Mouse (Mus musculus) monocyte, adult 5-6 weeks (primary cell): ENCODE data around the gene Fgfr2. TPM values are rescaled to one million over a fixed set of nuclear protein-coding genes. Genes with fewer than 3 reads are reported as not detected.

Source experiments
- ATAC-seq: fragments of 153-309, 156-312 bp; replicated peaks from 2 replicates; pipeline ENCODE4 v1.8.0; 2017; ENCODE audit warnings: mild to moderate bottlenecking; ENCODE audit not compliant: low TSS enrichment, insufficient number of reproducible peaks, severe bottlenecking, poor library complexity, low FRiP score
- total RNA-seq: library from RNA; stranded (forward); fragments of 200-1000, 200-491, 200-594 nt; gene quantifications from 3 replicates; pipeline ENCODE4 v1.2.3, GENCODE M21; 2017

The Fgfr2 gene
- total RNA-seq, 1 experiment from 2014 or later = not detected

- no peak for ATAC-seq
Observed at GRCm38 (mm10) chr7:131722316-131722715, 1400.8 kb downstream of the Fgfr2 start.

- ATAC-seq = no peak
Observed at GRCm38 (mm10) chr7:131718280-131718679, 1404.9 kb downstream of the Fgfr2 start.

- ATAC-seq = no peak
Observed at GRCm38 (mm10) chr7:131713076-131713475, 1410.1 kb downstream of the Fgfr2 start.

- ATAC-seq = no peak
Observed at GRCm38 (mm10) chr7:131696889-131697288, 1426.3 kb downstream of the Fgfr2 start.

GRCm38 (mm10) chr7:131687324-131687723 lies 1435.8 kb downstream of the Fgfr2 start:
- no peak for ATAC-seq

- no peak for ATAC-seq
Observed at GRCm38 (mm10) chr7:131677126-131677525, 1446.0 kb downstream of the Fgfr2 start.

- ATAC-seq = no peak
Observed at GRCm38 (mm10) chr7:131670586-131670985, 1452.6 kb downstream of the Fgfr2 start.

- ATAC-seq = no peak
Observed at GRCm38 (mm10) chr7:131669326-131669725, 1453.8 kb downstream of the Fgfr2 start.

- no peak for ATAC-seq
Observed at GRCm38 (mm10) chr7:131660726-131661125, 1462.4 kb downstream of the Fgfr2 start.

GRCm38 (mm10) chr7:131656017-131656416 lies 1467.1 kb downstream of the Fgfr2 start:
- ATAC-seq = no peak

- ATAC-seq = no peak
Observed at GRCm38 (mm10) chr7:131653416-131653815, 1469.7 kb downstream of the Fgfr2 start.

GRCm38 (mm10) chr7:131651921-131652694 lies 1471.0 kb downstream of the Fgfr2 start:
- no peak for ATAC-seq

- no peak for ATAC-seq
Observed at GRCm38 (mm10) chr7:131650277-131650676, 1472.9 kb downstream of the Fgfr2 start.

GRCm38 (mm10) chr7:131648276-131648675 lies 1474.9 kb downstream of the Fgfr2 start:
- ATAC-seq = no peak

GRCm38 (mm10) chr7:131647583-131647982 lies 1475.6 kb downstream of the Fgfr2 start:
- ATAC-seq = no peak

- no peak for ATAC-seq
Observed at GRCm38 (mm10) chr7:131644586-131644985, 1478.6 kb downstream of the Fgfr2 start.

- ATAC-seq = no peak
Observed at GRCm38 (mm10) chr7:131644051-131644450, 1479.1 kb downstream of the Fgfr2 start.

GRCm38 (mm10) chr7:131643341-131643840 lies 1479.8 kb downstream of the Fgfr2 start:
- ATAC-seq = no peak

- ATAC-seq = no peak
Observed at GRCm38 (mm10) chr7:131629562-131629961, 1493.6 kb downstream of the Fgfr2 start.

- no peak for ATAC-seq
Observed at GRCm38 (mm10) chr7:131628846-131629391, 1494.2 kb downstream of the Fgfr2 start.
